Mouse (Mus musculus): ENCODE measurements around the gene Cdk10. TPM values are rescaled to one million over a fixed set of nuclear protein-coding genes. Genes with fewer than 3 reads are reported as not detected.
A peak's percentile ranks its signal among the peaks of the same experiment; 100 is the strongest.
"Not testable (repeated sequence)": the region's sequence is repeated elsewhere in the genome, so short reads cannot be mapped to it uniquely, and the experiment has no call there.

Gene Cdk10
- 10 to 100 TPM; 71.2 to 75.6 TPM for total RNA-seq (2021)
- long read RNA-seq, experiment 1, transcript Cdk10-201 (13 exons, 1,642 nt), result major isoform, 30 of 65 reads
- long read RNA-seq, experiment 1, transcript Cdk10-212 (13 exons, 1,580 nt), result minor isoform, 19 of 65 reads
- long read RNA-seq, experiment 1, partial matches to known transcripts, result 6 of 65 reads
- long read RNA-seq, experiment 1, other reads (novel, unspliced or antisense), result 9 of 65 reads
- long read RNA-seq, experiment 2, transcript Cdk10-212 (13 exons, 1,580 nt), result minor isoform, 14 of 60 reads
- long read RNA-seq, experiment 2, transcript Cdk10-201 (13 exons, 1,642 nt), result major isoform, 27 of 60 reads
- long read RNA-seq, experiment 2, partial matches to known transcripts, result 4 of 60 reads
- long read RNA-seq, experiment 2, other reads (novel, unspliced or antisense), result 15 of 60 reads

- intact Hi-C loops (cut with DNase I), result no loop called here
- peak; percentile 88 to 95 for DNase-seq (ENCODE audit: low spot score in 2 of 2)
Observed at GRCm38 (mm10) chr8:123224278-123225266, at the start of gene Cdk10. Gene Cdk10 (plus strand): TSS chr8:123224842.

GRCm38 (mm10) chr8:123181391-123181790 lies 43.3 kb upstream of the Cdk10 start:
- intact Hi-C loops (cut with DNase I), result no loop called here
- no peak for DNase-seq (ENCODE audit: low spot score in 2 of 2)

GRCm38 (mm10) chr8:123185566-123186409 lies 38.9 kb upstream of the Cdk10 start, which contains the start of gene Dpep1:
Gene Dpep1 (plus strand): TSS chr8:123186242.
- DNase-seq (ENCODE audit: low spot score in 2 of 2), result no peak
- intact Hi-C loops (cut with DNase I), result no loop called here

- no peak for DNase-seq (ENCODE audit: low spot score in 2 of 2)
- intact Hi-C loops (cut with DNase I), result no loop called here
Observed at GRCm38 (mm10) chr8:123188006-123188405, 36.6 kb upstream of the Cdk10 start.

GRCm38 (mm10) chr8:123188841-123189240 lies 35.8 kb upstream of the Cdk10 start:
- no peak for DNase-seq (ENCODE audit: low spot score in 2 of 2)
- intact Hi-C loops (cut with DNase I), result no loop called here

- intact Hi-C loops (cut with DNase I), result loop anchor here (2.0 to 5.0 kb wide), 2 partner anchors 38 to 74 kb away; partner anchors contain the start of gene Cpne7
- peak; percentile 84 to 90 for DNase-seq (ENCODE audit: low spot score in 2 of 2)
Observed at GRCm38 (mm10) chr8:123190678-123191077, 34.0 kb upstream of the Cdk10 start.

GRCm38 (mm10) chr8:123191908-123192307 lies 32.7 kb upstream of the Cdk10 start:
- intact Hi-C loops (cut with DNase I), result loop anchor here (2.0 to 5.0 kb wide), 2 partner anchors 40 to 75 kb away; partner anchors contain the start of gene Cpne7
- no peak for DNase-seq (ENCODE audit: low spot score in 2 of 2)

GRCm38 (mm10) chr8:123193771-123194170 lies 30.9 kb upstream of the Cdk10 start:
- DNase-seq (ENCODE audit: low spot score in 2 of 2), result no peak
- intact Hi-C loops (cut with DNase I), result loop anchor here (5.0 kb wide), 1 partner anchor 41 kb away; no protein-coding TSS in a partner anchor

- intact Hi-C loops (cut with DNase I); DNase-seq (ENCODE audit: low spot score in 2 of 2): not testable (repeated sequence)
Observed at GRCm38 (mm10) chr8:123197016-123197415, 27.6 kb upstream of the Cdk10 start.

GRCm38 (mm10) chr8:123199864-123200263 lies 24.8 kb upstream of the Cdk10 start:
- intact Hi-C loops (cut with DNase I), result loop anchor here (5.0 to 10.0 kb wide), 2 partner anchors 305 to 363 kb away; no protein-coding TSS in a partner anchor
- no peak for DNase-seq (ENCODE audit: low spot score in 2 of 2)

- DNase-seq (ENCODE audit: low spot score in 2 of 2), result peak; percentile 76 to 87
Observed at GRCm38 (mm10) chr8:123202288-123202687, 22.4 kb upstream of the Cdk10 start.

GRCm38 (mm10) chr8:123203571-123203970 lies 21.1 kb upstream of the Cdk10 start:
- intact Hi-C loops (cut with DNase I), result loop anchor here (2.0 to 10.0 kb wide), 3 partner anchors 97 to 366 kb away; no protein-coding TSS in a partner anchor
- peak in 1 of 2 experiments; percentile 42 for DNase-seq (ENCODE audit: low spot score in 2 of 2)

More at GRCm38 (mm10) chr8:123202288-123202687, 22.4 kb upstream of the Cdk10 start:
- intact Hi-C loops (cut with DNase I), result loop anchor here (2.0 to 10.0 kb wide), 3 partner anchors 95 to 365 kb away; no protein-coding TSS in a partner anchor

GRCm38 (mm10) chr8:123211876-123212275 lies 12.8 kb upstream of the Cdk10 start:
- intact Hi-C loops (cut with DNase I), result no loop called here
- no peak for DNase-seq (ENCODE audit: low spot score in 2 of 2)

GRCm38 (mm10) chr8:123212321-123213117 lies 12.1 kb upstream of the Cdk10 start, which contains the start of the genes Chmp1a and Spata33:
Gene Chmp1a (minus strand): TSS chr8:123212763.
Gene Spata33 (plus strand): TSS chr8:123212832.
- intact Hi-C loops (cut with DNase I), result no loop called here
- peak; percentile 88 to 92 for DNase-seq (ENCODE audit: low spot score in 2 of 2)

GRCm38 (mm10) chr8:123213118-123213772 lies 11.4 kb upstream of the Cdk10 start:
- intact Hi-C loops (cut with DNase I), result no loop called here
- DNase-seq (ENCODE audit: low spot score in 2 of 2), result no peak

- intact Hi-C loops (cut with DNase I), result no loop called here
- no peak for DNase-seq (ENCODE audit: low spot score in 2 of 2)
Observed at GRCm38 (mm10) chr8:123215430-123215829, 9.2 kb upstream of the Cdk10 start.

GRCm38 (mm10) chr8:123220917-123221316 lies 3.7 kb upstream of the Cdk10 start:
- intact Hi-C loops (cut with DNase I), result no loop called here
- DNase-seq (ENCODE audit: low spot score in 2 of 2), result no peak

Data from left cerebral cortex, postnatal 14 days (tissue).